Mouse (Mus musculus) lung, postnatal 10 days (tissue): ENCODE data around the gene Stk19.
"Not testable (repeated sequence)": the region's sequence is repeated elsewhere in the genome, so short reads cannot be mapped to it uniquely, and the experiment has no call there.

ENCODE experiments used
- DNase-seq: peaks from one replicate; pipeline ENCODE4 v3.0.0; 2021

The Stk19 gene

GRCm38 (mm10) chr17:34838785-34839184, 2.0 kb upstream of the Stk19 start:
- no peak for DNase-seq

- no peak for DNase-seq
These were observed 949 bp upstream of the Stk19 start for GRCm38 (mm10) chr17:34837464-34838324.

- no peak for DNase-seq
These were observed 440 bp downstream of the Stk19 start for GRCm38 (mm10) chr17:34836155-34836855.

DNA sequence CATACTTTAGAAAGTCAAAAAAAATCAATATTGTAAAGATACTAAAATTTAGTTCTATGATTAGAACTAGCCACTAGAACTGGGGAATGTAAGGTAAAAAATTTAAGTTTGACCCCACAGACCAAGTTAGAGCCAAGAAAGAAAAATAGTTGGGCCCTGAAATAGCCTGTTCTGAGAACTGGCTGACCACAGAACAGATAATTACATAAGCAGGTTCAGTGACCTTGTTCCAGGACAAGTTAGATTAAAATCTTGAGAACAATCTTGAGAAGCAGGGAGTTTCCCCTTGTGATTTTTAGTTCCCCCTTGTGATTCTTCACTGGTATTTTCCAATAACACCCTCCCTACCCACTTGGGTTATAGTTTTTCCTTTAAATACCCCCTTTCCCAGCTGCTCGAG, 6.0 kb downstream of the Stk19 start:
- DNase-seq, result not testable (repeated sequence)

GRCm38 (mm10) chr17:34814818-34815370, 21.9 kb downstream of the Stk19 start:
- no peak for DNase-seq

GRCm38 (mm10) chr17:34813747-34814146, 23.0 kb downstream of the Stk19 start:
- DNase-seq, result not testable (repeated sequence)

GRCm38 (mm10) chr17:34811275-34811674, 25.5 kb downstream of the Stk19 start:
- DNase-seq, result no peak

- DNase-seq, result not testable (repeated sequence)
These were observed 25.9 kb downstream of the Stk19 start for GRCm38 (mm10) chr17:34810811-34811210.

- DNase-seq, result not testable (repeated sequence)
These were observed 26.3 kb downstream of the Stk19 start for GRCm38 (mm10) chr17:34810411-34810810.

DNA sequence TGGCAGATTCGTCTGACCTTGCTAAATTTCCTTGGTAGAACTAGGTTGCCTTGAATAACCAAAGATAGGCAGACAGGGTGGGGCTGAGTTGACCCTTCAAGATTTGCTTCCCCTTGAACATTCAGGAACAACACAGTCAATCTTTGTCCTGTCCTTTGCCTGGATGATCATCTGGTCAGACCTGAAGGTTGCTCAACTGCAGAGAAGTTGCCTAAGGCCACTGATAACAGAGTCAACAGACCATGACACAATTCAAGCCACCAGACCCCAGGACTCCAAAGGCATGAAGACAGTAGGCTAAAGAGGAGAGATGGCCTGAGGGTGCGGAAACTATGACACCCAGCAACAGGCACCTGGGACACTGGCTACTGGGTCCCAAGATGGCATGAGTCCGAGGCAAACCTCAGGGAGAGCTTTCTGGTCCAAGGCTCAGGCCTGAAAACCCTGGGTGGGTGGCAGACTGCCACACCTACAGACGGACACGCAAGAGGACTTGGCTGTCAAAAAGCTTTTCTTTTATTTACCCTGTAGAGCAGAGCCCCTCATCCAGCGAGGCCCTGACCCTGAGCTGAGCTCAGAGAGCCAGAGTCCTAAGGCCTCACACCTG, 28.0 kb downstream of the Stk19 start:
- DNase-seq, result no peak

DNA sequence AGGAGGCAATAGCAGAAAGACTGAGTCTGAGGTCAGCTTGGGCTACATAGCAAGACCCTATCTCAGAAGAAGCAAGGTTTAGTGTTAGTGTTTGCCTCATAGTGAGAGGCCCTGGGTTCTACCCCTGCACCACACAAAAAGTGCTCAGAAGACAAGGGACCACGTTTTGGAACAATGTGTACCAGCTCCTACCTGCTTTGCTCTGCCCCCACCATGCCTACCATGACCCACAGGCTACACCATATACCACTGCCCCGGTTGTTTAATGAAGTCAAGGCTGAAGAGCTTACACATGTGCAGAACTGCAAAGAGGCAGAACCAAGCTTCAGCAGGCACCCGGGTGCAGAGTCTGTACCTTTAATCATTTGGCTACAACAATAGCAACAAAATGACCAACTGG, 29.6 kb downstream of the Stk19 start:
- DNase-seq, result no peak

DNA sequence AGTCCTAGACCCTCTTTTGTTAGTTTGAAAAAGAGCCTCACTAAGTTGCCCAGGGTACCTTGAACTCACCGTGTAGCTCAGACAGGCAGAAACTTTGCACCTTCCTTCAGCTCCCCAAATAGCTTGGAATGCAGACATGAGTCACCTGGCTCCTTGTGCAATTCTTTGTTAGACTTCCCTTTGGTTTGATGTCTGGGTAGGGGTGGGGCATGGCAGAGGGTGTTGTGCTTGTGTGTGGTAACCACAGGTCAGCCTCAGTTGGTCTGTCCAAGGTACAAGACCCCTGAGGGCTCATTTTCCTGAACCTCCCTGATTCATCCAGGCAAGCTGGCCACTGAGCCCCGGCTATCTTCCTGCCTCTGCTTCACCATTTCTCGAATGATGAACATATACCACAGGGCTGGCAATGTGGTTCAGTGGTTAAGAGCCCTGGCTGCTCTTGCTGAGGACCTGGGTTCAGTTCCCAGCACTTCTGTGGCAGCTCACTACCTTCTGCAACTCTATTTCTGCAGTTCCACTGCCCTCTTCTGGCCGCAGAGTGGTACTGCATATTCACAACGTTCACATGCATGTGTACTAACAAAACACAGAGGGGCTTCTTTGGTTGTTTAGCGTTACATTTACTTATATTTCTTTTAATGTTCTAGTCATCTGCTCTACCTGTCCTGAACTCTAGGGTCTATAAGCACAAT, 31.7 kb downstream of the Stk19 start:
- no peak for DNase-seq

- DNase-seq, result not testable (repeated sequence)
These were observed 32.4 kb downstream of the Stk19 start, which contains the start of gene Cyp21a1 for GRCm38 (mm10) chr17:34804301-34804700. Gene Cyp21a1 (minus strand): TSS chr17:34804561.

- DNase-seq, result not testable (repeated sequence)
These were observed 33.4 kb downstream of the Stk19 start for GRCm38 (mm10) chr17:34803367-34803766.

- not testable (repeated sequence) for DNase-seq
These were observed 34.0 kb downstream of the Stk19 start for GRCm38 (mm10) chr17:34802756-34803155.

DNA sequence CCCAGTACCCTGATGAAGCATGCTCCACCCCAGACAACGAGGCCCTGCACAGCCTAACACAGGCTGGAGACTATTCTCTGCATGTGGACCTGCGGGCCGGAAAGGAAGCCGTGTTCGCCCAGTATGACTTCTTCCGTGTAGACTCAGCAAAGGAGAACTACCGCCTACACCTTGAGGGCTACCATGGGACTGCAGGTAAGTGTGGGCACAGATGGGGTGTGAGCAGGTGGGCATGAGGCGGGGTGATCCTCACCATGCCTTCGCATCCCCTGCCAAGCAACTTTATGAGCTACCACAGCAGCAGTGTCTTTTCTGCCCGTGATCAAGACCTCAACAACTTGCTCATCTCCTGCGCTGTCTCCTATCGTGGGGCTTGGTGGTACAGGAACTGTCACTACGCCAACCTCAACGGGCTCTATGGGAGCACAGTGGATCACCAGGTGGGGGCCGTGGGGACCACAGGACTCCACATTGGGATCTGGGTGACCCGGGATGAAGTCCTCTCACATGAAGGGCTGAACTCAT, 35.9 kb downstream of the Stk19 start:
- DNase-seq, result not testable (repeated sequence)

DNA sequence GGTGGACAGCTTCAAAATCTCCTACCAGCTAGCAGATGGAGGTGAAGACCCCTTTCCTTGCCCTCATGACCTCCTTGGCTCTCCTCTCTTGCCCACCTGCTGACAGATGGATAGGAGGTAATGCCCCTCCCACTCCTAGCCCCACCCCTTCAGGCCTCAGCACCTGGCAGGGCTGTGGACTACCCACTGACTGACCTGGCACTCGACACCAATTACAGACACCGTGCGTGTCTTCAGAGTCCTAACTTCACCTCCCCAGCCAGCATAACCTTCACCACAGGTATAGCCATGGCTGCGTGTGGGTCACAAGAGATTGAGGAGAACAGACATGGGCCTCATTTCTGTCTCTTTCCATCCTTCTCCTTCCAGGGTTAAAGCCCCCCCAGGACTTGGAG, 37.2 kb downstream of the Stk19 start:
- no peak for DNase-seq

- no peak for DNase-seq
These were observed 37.7 kb downstream of the Stk19 start for GRCm38 (mm10) chr17:34798866-34799530.

DNA sequence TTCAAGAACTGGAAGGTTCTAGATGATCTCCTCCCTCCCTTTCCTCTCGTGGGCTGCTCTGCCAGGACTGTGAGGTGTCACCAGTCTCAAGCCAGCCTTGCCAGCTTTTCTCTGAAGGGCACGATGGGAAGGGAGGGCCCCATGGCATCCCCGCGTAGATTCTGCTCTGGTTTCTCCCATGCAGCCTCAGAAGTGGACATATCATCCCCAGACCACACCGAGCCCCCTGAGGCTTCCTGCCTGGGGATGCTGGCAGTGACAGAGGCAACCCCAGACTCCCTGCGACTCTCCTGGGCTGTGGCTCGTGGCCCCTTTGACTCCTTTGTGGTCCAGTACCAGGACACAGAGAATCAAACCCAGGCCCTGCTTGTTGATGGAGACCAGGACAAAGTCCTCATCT, 38.7 kb downstream of the Stk19 start:
- not testable (repeated sequence) for DNase-seq

- not testable (repeated sequence) for DNase-seq
These were observed 39.3 kb downstream of the Stk19 start for GRCm38 (mm10) chr17:34797211-34797995.
